Mouse (Mus musculus): Measurements from ENCODE around the gene Naa11.

The Naa11 gene

GRCm38 (mm10) chr5:97392160-97392559 lies at the start of gene Naa11:
Gene Naa11 (minus strand): TSS chr5:97392379.
- no peak for DNase-seq

DNA sequence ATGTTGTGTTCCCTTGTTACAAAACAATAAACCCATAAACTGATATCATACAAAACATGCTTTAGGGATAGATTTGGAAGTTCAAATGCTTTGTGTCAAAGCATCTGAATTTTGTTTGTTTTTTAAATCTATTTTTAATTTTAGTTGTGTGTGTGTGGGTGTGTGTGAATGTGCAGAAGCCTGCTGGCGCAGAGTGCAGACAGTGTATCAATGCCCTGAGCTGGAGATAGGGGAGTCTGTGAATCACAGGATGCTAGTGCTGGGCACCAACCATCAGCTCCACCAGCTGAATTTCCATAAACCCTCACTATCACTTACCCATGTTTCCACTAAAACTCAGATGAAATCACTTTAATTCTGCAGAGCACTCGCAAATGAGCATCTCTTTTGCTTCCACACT lies 40.3 kb upstream of the Naa11 start:
- no peak for DNase-seq

DNA sequence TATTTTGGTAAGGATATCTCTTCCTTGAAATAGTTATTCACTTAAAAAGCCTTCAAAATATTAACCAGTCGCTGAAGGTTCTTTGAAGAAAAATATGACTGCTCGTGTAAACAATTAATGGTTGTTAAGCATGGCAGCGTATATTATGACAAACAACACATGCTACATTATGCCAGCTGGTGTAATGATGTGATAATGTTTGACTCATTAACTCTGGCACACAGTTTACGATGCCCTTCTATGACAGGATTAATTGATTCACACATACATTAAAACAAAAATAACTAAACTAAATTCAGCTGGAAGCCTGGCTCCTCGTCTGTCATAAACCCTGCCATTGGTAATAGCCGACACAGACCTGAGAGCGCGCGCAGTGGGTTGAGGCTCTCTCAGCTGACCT lies 37.8 kb upstream of the Naa11 start:
- no peak for DNase-seq

DNA sequence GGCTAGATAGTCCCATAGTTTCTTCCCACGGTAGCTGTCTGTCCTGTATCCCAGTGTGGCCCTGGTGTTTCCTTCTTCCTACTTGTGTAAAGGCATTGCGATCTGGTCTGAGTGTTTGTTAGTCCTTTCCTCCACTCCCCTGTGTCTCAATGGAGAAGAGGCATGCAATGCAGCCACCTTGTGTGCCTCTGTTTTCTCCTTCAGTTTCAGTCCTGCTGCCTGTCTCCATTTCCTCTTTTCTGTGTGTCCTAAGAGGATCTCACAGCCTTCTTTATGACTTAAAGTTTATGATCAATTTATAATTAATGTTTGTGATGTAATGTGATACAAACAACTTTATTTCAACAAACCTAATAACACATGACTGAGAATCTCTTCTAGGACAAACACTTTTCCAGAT lies 29.5 kb upstream of the Naa11 start:
- no peak for DNase-seq

DNA sequence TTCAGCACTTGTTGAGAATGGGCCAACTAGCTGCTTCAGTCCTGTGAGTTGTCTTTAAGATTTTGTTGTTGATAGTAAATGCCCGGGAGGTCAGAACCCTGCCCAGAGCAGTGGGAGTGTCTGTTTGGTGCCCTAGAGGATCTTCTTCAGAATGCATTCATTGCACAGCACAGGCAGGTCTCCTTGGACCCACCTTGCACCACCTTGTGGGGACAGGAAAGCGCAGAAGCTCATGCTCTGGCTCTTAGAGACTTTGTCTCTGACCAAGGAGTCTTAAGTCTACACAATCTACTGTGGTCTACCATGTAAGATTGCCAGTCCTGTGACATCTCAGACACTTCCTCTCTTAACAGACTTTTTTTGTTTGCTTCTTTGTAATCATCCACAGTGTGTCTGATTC lies 25.0 kb upstream of the Naa11 start:
- DNase-seq, result no peak

GRCm38 (mm10) chr5:97415837-97416236 lies 23.7 kb upstream of the Naa11 start:
- peak; percentile 38 for DNase-seq

DNA sequence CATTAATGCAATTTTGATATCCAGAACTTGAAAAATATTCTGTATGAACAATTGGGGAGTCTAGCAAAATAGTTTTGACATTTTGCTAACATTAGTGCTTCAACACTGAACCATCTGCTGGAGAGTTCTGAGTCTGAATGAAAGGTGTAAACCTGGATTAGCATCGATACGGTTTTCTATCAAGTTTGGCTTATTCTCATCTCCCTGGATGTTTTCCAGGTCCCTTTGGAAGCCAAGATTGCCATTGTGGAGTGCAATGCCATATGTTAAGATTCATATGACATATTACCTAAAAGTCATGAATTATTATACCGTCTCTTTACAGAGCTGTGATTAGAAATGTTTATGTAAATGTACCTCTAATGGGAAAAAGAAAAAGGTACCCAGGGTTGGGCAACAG lies 21.5 kb upstream of the Naa11 start:
- no peak for DNase-seq

- no peak for DNase-seq
Observed at GRCm38 (mm10) chr5:97410190-97410589, 18.0 kb upstream of the Naa11 start.

DNA sequence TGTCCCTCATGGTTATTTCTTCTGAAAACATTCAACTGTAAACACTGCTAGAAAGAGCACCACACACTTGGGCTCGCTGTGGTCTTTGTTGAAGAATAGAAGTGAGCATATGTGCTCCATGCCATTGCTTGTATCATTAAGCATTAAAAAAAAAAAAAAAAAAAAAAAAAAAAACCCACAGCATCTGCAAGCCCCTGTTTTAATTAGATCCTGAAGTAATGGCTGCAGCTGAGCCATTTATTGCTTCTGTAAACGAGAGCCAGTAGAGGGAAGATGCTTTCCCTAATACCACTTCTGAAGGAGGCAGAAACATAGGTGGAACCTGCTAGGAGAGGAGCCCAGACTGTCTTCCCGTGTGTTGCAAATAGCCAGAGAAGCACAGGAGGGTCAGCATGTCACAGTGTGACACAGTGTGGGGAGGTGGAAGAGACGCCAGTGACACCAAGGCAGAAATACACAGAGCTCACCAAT lies 17.1 kb upstream of the Naa11 start:
- no peak for DNase-seq

DNA sequence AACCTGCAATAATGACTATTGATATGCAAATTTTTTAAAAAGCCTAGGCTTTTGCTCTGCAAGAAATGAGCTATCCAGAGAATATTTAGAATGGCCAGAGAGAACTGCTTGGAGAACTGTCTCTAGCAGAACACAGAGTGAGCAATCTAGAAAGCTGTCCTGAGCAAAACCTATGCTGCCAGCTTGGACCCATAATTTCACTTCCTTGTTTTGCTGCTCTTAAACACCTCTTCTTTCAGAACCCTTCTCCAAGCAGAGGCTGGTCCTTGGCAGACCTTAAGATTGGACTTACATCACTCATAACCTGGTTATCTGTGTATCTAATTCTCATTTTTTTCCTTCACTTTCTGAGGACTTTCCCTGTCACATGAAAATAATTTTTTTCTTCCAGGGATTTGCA lies 8.9 kb upstream of the Naa11 start:
- DNase-seq, result no peak

GRCm38 (mm10) chr5:97397585-97397984 lies 5.4 kb upstream of the Naa11 start:
- no peak for DNase-seq

GRCm38 (mm10) chr5:97387622-97388021 lies 4.6 kb downstream of the Naa11 start:
- no peak for DNase-seq

DNA sequence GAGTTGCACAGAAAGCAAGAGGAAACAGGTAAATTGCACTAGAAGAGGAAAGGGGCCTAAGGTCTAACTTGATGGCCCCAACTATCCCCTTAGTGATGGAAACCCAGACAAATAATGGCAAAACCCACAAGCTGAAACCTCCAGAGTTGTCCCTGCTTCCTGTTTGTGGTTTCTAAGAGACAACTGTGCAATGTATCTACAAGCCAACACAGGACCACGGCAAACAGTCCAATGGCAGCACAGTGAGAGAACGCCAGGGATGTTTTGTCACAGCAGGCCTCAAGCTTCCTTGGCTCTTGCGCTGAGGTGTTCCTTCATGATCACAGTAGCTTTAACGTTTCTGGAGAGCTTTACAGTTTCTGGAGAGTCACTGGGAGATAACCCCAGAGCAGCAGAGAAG lies 7.8 kb downstream of the Naa11 start:
- DNase-seq, result no peak

DNA sequence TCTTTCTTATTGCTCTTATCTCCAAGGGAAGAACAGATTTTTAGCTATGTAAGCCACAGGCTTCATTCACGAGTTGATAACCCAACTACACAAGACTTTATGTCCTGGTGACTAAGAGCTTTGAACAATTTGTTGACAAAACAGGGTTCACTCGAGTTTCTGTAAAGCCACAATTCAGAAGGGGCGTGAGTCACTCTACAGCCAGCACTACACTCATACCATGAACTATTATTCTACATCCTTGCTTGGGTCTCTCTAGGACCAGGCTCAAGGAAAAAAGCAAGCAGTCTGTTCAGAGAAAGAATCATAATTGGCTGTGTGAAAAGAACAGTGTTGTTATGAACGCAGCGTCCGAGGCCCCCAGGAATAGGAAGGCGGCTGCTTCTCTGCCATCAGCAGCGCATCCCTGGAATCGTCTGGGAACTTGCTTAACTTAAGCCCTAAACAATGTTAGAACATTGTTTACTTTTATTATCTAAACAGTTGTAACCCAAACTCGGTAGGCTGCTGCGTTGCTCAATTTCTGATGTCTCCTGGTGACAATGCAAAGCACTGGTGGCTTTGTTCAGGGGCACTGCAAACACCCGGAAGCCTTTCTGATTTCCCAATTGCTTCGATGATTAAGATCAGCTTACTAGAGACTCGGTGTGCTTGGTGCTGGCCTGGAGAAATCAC lies 9.5 kb downstream of the Naa11 start:
- no peak for DNase-seq

DNA sequence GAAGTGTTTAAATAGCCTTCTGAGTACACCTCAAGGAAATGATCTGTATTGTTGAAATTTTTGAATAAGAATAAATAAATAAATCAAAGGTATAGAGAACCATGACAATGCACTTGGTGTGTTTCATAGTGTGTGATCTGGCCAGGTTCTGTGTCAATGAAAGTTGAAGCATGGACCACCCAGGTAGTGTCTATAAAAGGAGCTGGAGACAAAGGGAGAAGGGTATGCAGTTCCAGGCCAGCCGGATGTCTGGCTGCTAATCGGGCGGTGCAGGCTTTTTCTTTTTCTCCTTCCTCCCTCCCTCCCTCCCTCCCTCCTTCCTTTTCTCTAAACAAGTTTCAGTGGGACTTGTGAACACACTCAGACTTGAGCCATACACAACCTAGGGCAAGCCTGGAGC lies 12.2 kb downstream of the Naa11 start:
- peak; percentile 58 for DNase-seq

- DNase-seq, result no peak
Observed at GRCm38 (mm10) chr5:97364781-97365180, 27.4 kb downstream of the Naa11 start.

DNA sequence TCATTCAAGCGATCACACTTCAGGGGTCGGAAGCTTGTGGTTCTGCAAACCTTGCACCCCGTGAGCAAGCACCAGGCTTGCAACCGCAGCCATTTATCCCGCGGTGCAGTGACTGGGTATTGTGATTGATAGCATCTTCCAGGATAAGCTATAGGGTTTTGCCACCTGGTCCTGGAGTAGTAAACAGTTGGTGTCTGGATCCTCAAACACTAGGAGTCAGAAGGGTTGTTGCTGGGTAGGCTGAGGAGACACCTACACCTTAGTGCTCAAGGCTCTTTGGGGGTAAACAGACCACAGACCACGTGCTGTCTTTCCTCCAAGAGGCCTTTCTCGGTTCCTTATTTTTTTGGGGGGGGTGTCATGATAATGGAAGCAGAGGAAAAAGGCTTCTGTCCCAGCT lies 27.9 kb downstream of the Naa11 start:
- DNase-seq, result no peak

DNA sequence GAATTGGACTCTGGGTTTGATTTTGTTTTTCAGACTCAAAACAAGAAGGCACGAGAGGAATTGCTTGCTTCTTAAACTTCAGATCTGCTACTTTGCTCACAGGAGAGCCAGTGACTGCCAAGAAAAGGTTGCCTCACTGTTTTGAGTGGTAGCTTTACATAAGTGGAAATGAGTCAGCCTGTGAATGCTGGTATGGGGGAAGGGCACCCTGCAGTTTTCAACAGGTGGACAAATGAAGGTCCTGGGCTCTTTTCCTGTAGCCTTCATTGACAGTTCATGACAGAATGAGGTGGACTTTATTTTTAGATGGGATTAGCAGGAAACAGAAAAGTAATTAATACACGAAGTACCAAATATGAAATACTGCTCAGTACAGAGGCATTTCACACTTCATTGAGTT lies 29.6 kb downstream of the Naa11 start:
- DNase-seq, result peak; percentile 35

- DNase-seq, result no peak
Observed at GRCm38 (mm10) chr5:97359104-97359503, 33.1 kb downstream of the Naa11 start.

GRCm38 (mm10) chr5:97356135-97356534 lies 36.0 kb downstream of the Naa11 start:
- DNase-seq, result no peak

DNA sequence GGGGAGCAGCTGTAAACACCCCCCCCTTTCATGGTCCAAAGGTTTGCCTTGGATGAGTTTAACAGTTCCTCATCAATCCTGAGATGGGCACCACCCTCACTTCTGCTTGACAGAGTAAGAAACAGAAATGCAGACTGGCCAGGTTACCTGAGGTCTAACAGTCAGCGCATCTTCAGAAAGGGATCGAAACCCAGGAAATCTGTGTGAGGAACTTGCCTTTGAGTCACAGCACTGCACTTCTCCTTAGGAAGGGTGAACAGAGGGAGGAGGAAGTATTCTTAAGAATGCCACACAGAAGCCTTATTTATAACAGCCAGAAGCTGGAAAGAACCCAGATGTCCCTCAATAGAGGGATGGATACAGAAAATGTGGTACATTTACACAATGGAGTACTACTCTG lies 37.0 kb downstream of the Naa11 start:
- no peak for DNase-seq

GRCm38 (mm10) chr5:97348760-97349159 lies 43.4 kb downstream of the Naa11 start:
- no peak for DNase-seq

GRCm38 (mm10) chr5:97348310-97348709 lies 43.9 kb downstream of the Naa11 start:
- DNase-seq, result no peak

GRCm38 (mm10) chr5:97345732-97346253 lies 46.4 kb downstream of the Naa11 start:
- no peak for DNase-seq

- DNase-seq, result no peak
Observed at GRCm38 (mm10) chr5:97345129-97345528, 47.0 kb downstream of the Naa11 start.

Measured in retina, postnatal 1 day (tissue).